Mouse (Mus musculus) CH12.LX (cell line): Measurements from ENCODE around the gene Tln2.

Experiments used
- CHD2 ChIP-seq: IDR thresholded peaks from 2 replicates; pipeline ENCODE4 v1.6.1; 2011; ENCODE audit warnings: low read length, improper control_type of control experiment
- CTCF ChIP-seq, 2 experiments: IDR thresholded peaks in 1 of 2; conservative IDR thresholded peaks in 1 of 2; 2 replicates each; pipeline ENCODE4 v1.5.1; 2011 to 2012; ENCODE audit warnings: low read depth in 2 of 2, low read length in 2 of 2, improper control_type of control experiment in 1 of 2, inconsistent platforms in 1 of 2, mild to moderate bottlenecking in 1 of 2, moderate library complexity in 1 of 2
- HCFC1 ChIP-seq: IDR thresholded peaks from 2 replicates; pipeline ENCODE4 v1.6.1; 2012; ENCODE audit warnings: low read depth, mild to moderate bottlenecking, inconsistent platforms, low read length, improper control_type of control experiment
- MAZ ChIP-seq: IDR thresholded peaks from 2 replicates; pipeline ENCODE4 v1.6.1; 2012; ENCODE audit warnings: low read depth, mild to moderate bottlenecking, inconsistent platforms, low read length, improper control_type of control experiment, moderate library complexity
- POLR2A ChIP-seq: IDR thresholded peaks from 2 replicates; pipeline ENCODE4 v1.6.1; 2011; ENCODE audit warnings: low read depth, mild to moderate bottlenecking, improper control_type of control experiment, low read length
- RAD21 ChIP-seq: IDR thresholded peaks from 2 replicates; pipeline ENCODE4 v1.6.1; 2011; ENCODE audit warnings: low read depth, mild to moderate bottlenecking, low read length, improper control_type of control experiment, moderate library complexity
- SIN3A ChIP-seq: IDR thresholded peaks from 2 replicates; pipeline ENCODE4 v1.6.1; 2012; ENCODE audit warnings: low read length, improper control_type of control experiment, inconsistent platforms
- TBP ChIP-seq: conservative IDR thresholded peaks from 2 replicates; pipeline ENCODE4 v1.6.1; 2011; ENCODE audit warnings: low read depth, low read length, improper control_type of control experiment
- TCF12 ChIP-seq: IDR thresholded peaks from 2 replicates; pipeline ENCODE4 v1.6.1; 2014; ENCODE audit warnings: low read depth, mild to moderate bottlenecking, inconsistent platforms, low read length, improper control_type of control experiment
- UBTF ChIP-seq: IDR thresholded peaks from 2 replicates; pipeline ENCODE4 v1.6.1; 2012; ENCODE audit warnings: low read depth, mild to moderate bottlenecking, inconsistent platforms, low read length, improper control_type of control experiment, moderate library complexity
- USF1 ChIP-seq: IDR thresholded peaks from 2 replicates; pipeline ENCODE4 v1.6.1; 2014; ENCODE audit warnings: low read depth, mild to moderate bottlenecking, inconsistent platforms, low read length, improper control_type of control experiment
- USF2 ChIP-seq: conservative IDR thresholded peaks from 2 replicates; pipeline ENCODE4 v1.6.1; 2011; ENCODE audit warnings: low read depth, low read length, improper control_type of control experiment

DNA sequence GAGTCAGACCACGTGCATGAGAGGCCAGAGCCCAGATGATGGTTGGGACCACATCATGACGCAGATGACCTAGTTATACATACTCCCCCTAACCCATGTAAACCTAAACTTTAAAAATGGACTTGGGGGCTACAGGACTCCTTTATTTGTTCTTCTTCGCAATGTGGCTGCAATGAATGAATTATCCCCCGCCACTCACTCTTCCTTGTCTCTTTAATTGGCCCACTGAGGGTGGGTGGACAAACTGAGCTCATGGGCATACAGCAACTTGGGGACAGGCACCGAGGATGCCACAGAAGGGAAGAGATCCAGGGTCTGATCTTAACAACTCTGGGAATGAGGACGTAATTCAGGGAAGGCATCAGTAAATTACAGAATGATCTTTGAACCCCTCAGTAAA is 277.7 kb downstream of the Tln2 start:
- no peak for TF ChIP-seq UBTF
- TF ChIP-seq CTCF (conservative IDR thresholded peaks at IDR 0.05 in 1 of 2, IDR thresholded peaks at IDR 0.05 in 1 of 2; ENCODE audit: low read depth in 2 of 2, low read length in 2 of 2) = no peak
- TF ChIP-seq SIN3A = no peak
- no peak for TF ChIP-seq USF1
- no peak for TF ChIP-seq USF2
- TF ChIP-seq POLR2A = no peak
- TF ChIP-seq CHD2 = no peak
- TF ChIP-seq RAD21 = no peak
- TF ChIP-seq TBP = no peak
- no peak for TF ChIP-seq TCF12
- TF ChIP-seq HCFC1 = no peak
- TF ChIP-seq MAZ = no peak
